Mouse (Mus musculus) forebrain, embryonic 10.5 days (tissue): ENCODE data around the gene Panx2. TPM values are rescaled to one million over a fixed set of nuclear protein-coding genes. Genes with fewer than 3 reads are reported as not detected.

Experiments
- DNase-seq: peaks from one replicate; pipeline ENCODE4 v3.0.0-alpha.2; 2017; ENCODE audit warnings: low spot score; ENCODE audit errors: extremely low spot score
- H3K27ac ChIP-seq: fragments of 300-500 bp; sonication (generic); 2 replicates; pipeline ENCODE4 v1.5.1; 2016; ENCODE audit warnings: mild to moderate bottlenecking
- H3K27me3 ChIP-seq: fragments of 300-500 bp; sonication (generic); 2 replicates; pipeline ENCODE4 v1.6.1; 2016; ENCODE audit warnings: mild to moderate bottlenecking; ENCODE audit not compliant: poor library complexity, severe bottlenecking
- H3K36me3 ChIP-seq: fragments of 300-500 bp; sonication (generic); replicated peaks from 2 replicates; pipeline ENCODE4 v1.6.1; 2016; ENCODE audit warnings: mild to moderate bottlenecking, moderate library complexity
- H3K4me1 ChIP-seq: fragments of 300-500 bp; sonication (generic); 2 replicates; pipeline ENCODE4 v1.6.1; 2016
- H3K4me3 ChIP-seq: fragments of 300-500 bp; sonication (generic); 2 replicates; pipeline ENCODE4 v1.5.1; 2016; ENCODE audit warnings: mild to moderate bottlenecking, moderate library complexity
- H3K9me3 ChIP-seq: fragments of 300-500 bp; sonication (generic); 2 replicates; pipeline ENCODE4 v1.6.1; 2016; ENCODE audit warnings: mild to moderate bottlenecking, moderate library complexity
- WGBS: fragments of 180-500 bp; shearing (Covaris S2); methylation state at CpG from one replicate; pipeline ENCODE4 v1.1.7; 2016; 5-methylcytosine and 5-hydroxymethylcytosine counted together
- polyA plus RNA-seq: library from polyadenylated mRNA; unstranded; fragments of >200 nt; fragmentation: Nextera tagmentation; extraction: Ambion mirVana; gene quantifications from 2 replicates; pipeline ENCODE4 v1.2.1, GENCODE M21; 2016

Gene Panx2
- polyA plus RNA-seq, 1 experiment from 2014 or later: 0.71 TPM

- Histone ChIP-seq H3K27me3 (peaks cover 95% of the 10 kb centered on the region), H3K4me1 (peaks cover 26% of the 10 kb centered on the region), H3K36me3 (no peaks in the 10 kb centered on the region), H3K27ac (no peak overlapping the region), H3K4me3 (no peak overlapping the region), H3K9me3 (no peaks in the 10 kb centered on the region)
- no peak for DNase-seq
- 81% methylated on average over 7 of the region's 7 CpGs for WGBS
Measured at GRCm38 (mm10) chr15:89063001-89063400, 3.5 kb downstream of the Panx2 start.

GRCm38 (mm10) chr15:89063536-89063935 is 4.0 kb downstream of the Panx2 start:
- H3K27ac ChIP-seq: no peak overlapping the region
- no peaks in the 10 kb centered on the region for H3K9me3 ChIP-seq
- 83% methylated on average over 6 of the region's 6 CpGs for WGBS
- peaks cover 95% of the 10 kb centered on the region for H3K27me3 ChIP-seq
- H3K4me1 ChIP-seq: peaks cover 29% of the 10 kb centered on the region
- H3K36me3 ChIP-seq: no peaks in the 10 kb centered on the region
- DNase-seq: no peak
- H3K4me3 ChIP-seq: no peak overlapping the region

DNA sequence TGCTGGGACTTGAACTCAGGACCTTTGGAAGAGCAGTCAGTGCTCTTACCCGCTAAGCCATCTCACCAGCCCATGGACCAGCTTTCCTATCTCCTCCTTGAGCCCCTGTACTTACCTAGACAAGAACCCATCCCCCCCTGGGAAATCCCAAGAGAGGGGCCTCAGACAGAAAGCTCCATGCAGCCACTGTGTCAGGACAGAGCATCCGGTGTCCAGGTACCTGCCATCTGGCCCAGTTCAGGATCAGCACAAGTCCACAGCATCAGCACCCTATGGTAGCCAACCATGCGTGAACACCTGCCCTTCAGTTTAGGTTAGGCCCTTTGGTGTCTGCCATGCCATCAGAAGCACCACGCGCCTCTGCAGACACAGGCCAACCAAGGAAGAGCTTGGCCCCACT is 5.4 kb downstream of the Panx2 start:
- Histone ChIP-seq H3K4me3 (no peak overlapping the region), H3K27me3 (peaks cover 95% of the 10 kb centered on the region), H3K27ac (no peak overlapping the region), H3K36me3 (no peaks in the 10 kb centered on the region), H3K4me1 (peaks cover 25% of the 10 kb centered on the region), H3K9me3 (no peaks in the 10 kb centered on the region)
- no peak for DNase-seq
- 91% methylated on average over 5 of the region's 5 CpGs for WGBS

DNA sequence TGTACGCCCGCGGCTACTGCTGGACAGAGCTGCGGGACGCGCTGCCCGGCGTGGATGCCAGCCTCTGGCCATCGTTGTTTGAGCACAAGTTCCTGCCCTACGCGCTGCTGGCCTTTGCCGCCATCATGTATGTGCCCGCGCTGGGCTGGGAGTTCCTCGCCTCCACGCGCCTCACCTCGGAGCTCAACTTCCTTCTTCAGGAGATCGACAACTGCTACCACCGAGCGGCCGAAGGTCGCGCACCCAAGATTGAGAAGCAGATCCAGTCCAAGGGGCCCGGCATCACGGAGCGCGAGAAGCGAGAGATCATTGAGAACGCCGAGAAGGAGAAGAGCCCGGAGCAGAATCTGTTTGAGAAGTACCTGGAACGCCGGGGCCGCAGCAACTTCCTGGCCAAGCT is 8.1 kb downstream of the Panx2 start:
- H3K9me3 ChIP-seq: no peaks in the 10 kb centered on the region
- H3K27me3 ChIP-seq: peaks cover 74% of the 10 kb centered on the region
- DNase-seq: no peak
- no peak overlapping the region for H3K27ac ChIP-seq
- H3K4me1 ChIP-seq: peaks cover 17% of the 10 kb centered on the region
- WGBS: 31% methylated on average over 35 of the region's 35 CpGs
- H3K36me3 ChIP-seq: no peaks in the 10 kb centered on the region
- H3K4me3 ChIP-seq: peak overlapping the region; percentile 31

DNA sequence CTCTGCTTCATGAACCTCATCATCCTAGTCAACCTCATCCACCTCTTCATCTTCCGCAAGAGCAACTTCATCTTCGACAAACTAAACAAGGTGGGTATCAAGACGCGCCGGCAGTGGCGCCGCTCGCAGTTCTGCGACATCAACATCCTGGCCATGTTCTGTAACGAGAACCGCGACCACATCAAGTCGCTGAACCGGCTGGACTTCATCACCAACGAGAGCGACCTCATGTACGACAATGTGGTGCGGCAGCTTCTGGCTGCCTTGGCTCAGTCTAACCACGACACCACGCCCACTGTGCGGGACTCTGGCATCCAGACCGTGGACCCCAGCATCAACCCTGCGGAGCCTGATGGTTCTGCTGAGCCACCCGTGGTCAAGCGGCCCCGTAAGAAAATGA is 8.7 kb downstream of the Panx2 start:
- H3K27me3 ChIP-seq: peaks cover 68% of the 10 kb centered on the region
- H3K27ac ChIP-seq: no peak overlapping the region
- WGBS: 45% methylated on average over 26 of the region's 26 CpGs
- peak overlapping the region; percentile 31; the same call in 1 of the 2 replicates for H3K4me3 ChIP-seq
- DNase-seq: no peak
- H3K4me1 ChIP-seq: peaks cover 17% of the 10 kb centered on the region
- no peaks in the 10 kb centered on the region for H3K9me3 ChIP-seq
- H3K36me3 ChIP-seq: no peaks in the 10 kb centered on the region

DNA sequence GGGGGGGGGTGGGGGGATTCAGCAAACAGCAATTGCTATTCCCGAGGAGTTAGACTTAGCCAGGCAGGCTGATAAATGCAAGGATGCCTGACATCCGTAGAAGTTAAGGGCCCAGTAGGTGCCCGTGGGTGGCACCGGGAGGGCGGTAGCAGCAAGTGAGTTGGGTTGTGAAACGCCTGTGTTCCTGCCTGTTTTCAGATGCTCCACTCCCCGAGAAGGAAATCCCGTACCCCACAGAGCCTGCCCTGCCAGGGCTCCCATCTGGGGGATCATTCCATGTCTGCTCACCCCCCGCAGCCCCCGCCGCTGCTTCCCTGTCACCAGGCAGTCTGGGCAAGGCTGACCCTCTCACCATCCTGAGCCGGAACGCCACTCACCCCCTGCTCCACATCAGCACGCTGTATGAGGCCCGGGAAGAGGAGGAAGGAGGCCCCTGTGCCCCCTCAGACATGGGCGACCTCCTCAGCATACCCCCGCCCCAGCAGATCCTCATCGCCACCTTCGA is 9.9 kb downstream of the Panx2 start:
- no peak overlapping the region for H3K27ac ChIP-seq
- WGBS: 84% methylated on average over 19 of the region's 19 CpGs
- H3K36me3 ChIP-seq: no peaks in the 10 kb centered on the region
- H3K9me3 ChIP-seq: no peaks in the 10 kb centered on the region
- peaks cover 19% of the 10 kb centered on the region for H3K4me1 ChIP-seq
- DNase-seq: no peak
- H3K27me3 ChIP-seq: peaks cover 58% of the 10 kb centered on the region
- H3K4me3 ChIP-seq: no peak overlapping the region

- Histone ChIP-seq H3K9me3 (no peaks in the 10 kb centered on the region), H3K27ac (no peak overlapping the region), H3K4me3 (no peak overlapping the region), H3K36me3 (no peaks in the 10 kb centered on the region), H3K4me1 (peaks cover 31% of the 10 kb centered on the region), H3K27me3 (peaks cover 49% of the 10 kb centered on the region)
- WGBS: 81% methylated on average over 24 of the region's 24 CpGs
- DNase-seq: no peak
Measured at GRCm38 (mm10) chr15:89070606-89071005, 11.1 kb downstream of the Panx2 start.

GRCm38 (mm10) chr15:89073993-89074603 is 14.6 kb downstream of the Panx2 start:
- H3K9me3 ChIP-seq: no peaks in the 10 kb centered on the region
- peaks cover 44% of the 10 kb centered on the region for H3K4me1 ChIP-seq
- peaks cover 14% of the 10 kb centered on the region for H3K27me3 ChIP-seq
- peaks cover 5% of the 10 kb centered on the region; the same call in 1 of the 2 replicates for H3K36me3 ChIP-seq
- WGBS: 87% methylated on average over 10 of the region's 10 CpGs
- no peak for DNase-seq
- H3K27ac ChIP-seq: peak overlapping the region; percentile 92
- H3K4me3 ChIP-seq: peak overlapping the region; percentile 91; the same call in 1 of the 2 replicates

GRCm38 (mm10) chr15:89074613-89075477 is 15.3 kb downstream of the Panx2 start, which contains the start of gene Trabd:
Trabd (plus strand) TSS chr15:89075124.
- H3K27ac ChIP-seq: peak within 1 kb of the TSS; percentile 92
- peaks cover 7% of the 10 kb centered on the region for H3K27me3 ChIP-seq
- peaks cover 44% of the 10 kb centered on the region for H3K4me1 ChIP-seq
- no peak for DNase-seq
- peak within 1 kb of the TSS; percentile 91 for H3K4me3 ChIP-seq
- no peaks in the 10 kb centered on the region for H3K9me3 ChIP-seq
- peaks cover 12% of the 10 kb centered on the region for H3K36me3 ChIP-seq
- WGBS: 23% methylated on average over 11 of the region's 11 CpGs

DNA sequence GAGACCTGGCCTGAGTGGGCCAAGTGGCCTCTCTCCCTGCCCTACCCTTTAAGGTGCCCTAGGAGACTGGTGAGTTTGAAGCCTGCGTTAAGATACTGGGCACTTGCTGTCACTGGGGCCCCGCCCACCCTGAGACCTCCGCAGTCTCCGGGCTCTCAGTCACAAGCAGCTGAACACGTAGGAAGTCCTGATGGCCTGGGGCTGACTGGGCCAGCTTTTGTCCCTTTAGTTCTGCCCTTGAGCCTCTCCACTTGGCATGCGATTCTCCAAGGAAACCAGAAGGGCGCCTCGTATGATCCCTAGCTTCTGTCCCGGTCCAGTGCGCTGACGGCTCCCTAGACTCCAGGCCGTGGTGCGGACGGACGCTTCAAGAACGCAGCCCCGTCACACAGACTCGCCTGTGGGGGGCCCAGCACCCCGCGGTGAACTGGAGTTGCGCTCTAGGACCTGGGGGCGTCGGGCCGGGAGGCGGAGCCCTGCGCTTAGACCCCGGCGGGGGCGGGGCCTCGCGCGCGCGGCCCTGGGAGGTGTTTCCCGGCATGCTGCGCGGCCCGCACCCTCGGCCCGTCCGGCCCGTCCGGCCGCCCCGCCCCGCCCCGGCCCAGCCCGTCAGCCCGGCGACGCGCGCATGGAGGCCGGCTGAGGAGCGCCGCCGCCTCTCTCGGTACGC is 16.1 kb downstream of the Panx2 start:
- Histone ChIP-seq H3K4me1 (peaks cover 44% of the 10 kb centered on the region), H3K9me3 (no peaks in the 10 kb centered on the region), H3K36me3 (peaks cover 17% of the 10 kb centered on the region), H3K27ac (peak overlapping the region; percentile 92), H3K4me3 (peak overlapping the region; percentile 91), H3K27me3 (peaks cover under 1% of the 10 kb centered on the region; the same call in 1 of the 2 replicates)
- peak; percentile 86 for DNase-seq
- 0% methylated on average over 57 of the region's 59 CpGs for WGBS

- peak overlapping the region; percentile 91 for H3K4me3 ChIP-seq
- H3K27ac ChIP-seq: peak overlapping the region; percentile 92
- WGBS: under 1% methylated on average over 39 of the region's 39 CpGs
- peaks cover 23% of the 10 kb centered on the region for H3K36me3 ChIP-seq
- H3K4me1 ChIP-seq: peaks cover 44% of the 10 kb centered on the region
- H3K27me3 ChIP-seq: no peaks in the 10 kb centered on the region
- H3K9me3 ChIP-seq: no peaks in the 10 kb centered on the region
- peak; percentile 50 for DNase-seq
Measured at GRCm38 (mm10) chr15:89076156-89076731, 16.7 kb downstream of the Panx2 start.

GRCm38 (mm10) chr15:89078208-89078836 is 18.8 kb downstream of the Panx2 start:
- Histone ChIP-seq H3K4me1 (peaks cover 44% of the 10 kb centered on the region), H3K27ac (no peak overlapping the region), H3K9me3 (no peaks in the 10 kb centered on the region), H3K4me3 (peak overlapping the region; percentile 91; the same call in 1 of the 2 replicates), H3K27me3 (no peaks in the 10 kb centered on the region), H3K36me3 (peaks cover 44% of the 10 kb centered on the region)
- 70% methylated on average over 9 of the region's 9 CpGs for WGBS
- DNase-seq: no peak
